Mouse (Mus musculus) forebrain, postnatal 0 days (tissue): Measurements from ENCODE around the gene Ccdc14. TPM values are rescaled to one million over a fixed set of nuclear protein-coding genes. Genes with fewer than 3 reads are reported as not detected.

Experiments
- ATAC-seq: fragments of 200-750 bp; cut with Nextera tagmentation; 2 replicates; pipeline ENCODE4 v1.8.0; 2017; ENCODE audit warnings: mild to moderate bottlenecking, moderate library complexity
- DNase-seq: peaks from one replicate; pipeline ENCODE4 v3.0.0-alpha.2; 2015
- H3K27ac ChIP-seq: fragments of 300-500 bp; sonication (generic); 2 replicates; pipeline ENCODE4 v1.5.1; 2014; ENCODE audit warnings: low read depth, mild to moderate bottlenecking, antibody characterized with exemption, low read length, moderate library complexity, mixed read lengths
- H3K27me3 ChIP-seq: fragments of 300-500 bp; sonication (generic); 2 replicates; pipeline ENCODE4 v1.6.1; 2014; ENCODE audit warnings: mild to moderate bottlenecking, low read length, mixed read lengths; ENCODE audit not compliant: insufficient read depth
- H3K36me3 ChIP-seq: fragments of 300-500 bp; sonication (generic); 2 replicates; pipeline ENCODE4 v1.6.1; 2014; ENCODE audit warnings: mild to moderate bottlenecking, moderate library complexity; ENCODE audit not compliant: insufficient read depth
- H3K4me1 ChIP-seq: fragments of 300-500 bp; sonication (generic); 2 replicates; pipeline ENCODE4 v1.6.1; 2014; ENCODE audit warnings: antibody characterized with exemption; ENCODE audit not compliant: insufficient read depth
- H3K4me2 ChIP-seq: fragments of 300-500 bp; sonication (generic); 2 replicates; pipeline ENCODE4 v1.6.1; 2014; ENCODE audit warnings: low read depth, mild to moderate bottlenecking, moderate library complexity
- H3K4me3 ChIP-seq: fragments of 300-500 bp; sonication (generic); 2 replicates; pipeline ENCODE4 v1.5.1; 2014; ENCODE audit warnings: low read depth, low read length, mixed read lengths
- H3K9ac ChIP-seq: fragments of 300-500 bp; sonication (generic); 2 replicates; pipeline ENCODE4 v1.6.1; 2014; ENCODE audit warnings: mild to moderate bottlenecking
- H3K9me3 ChIP-seq: fragments of 300-500 bp; sonication (generic); 2 replicates; pipeline ENCODE4 v1.6.1; 2016; ENCODE audit warnings: low read length
- CTCF ChIP-seq: sonication (generic); IDR thresholded peaks from 2 replicates; pipeline ENCODE4 v1.5.1; 2016; ENCODE audit warnings: antibody characterized with exemption, control low read depth, low read depth
- WGBS: fragments of 180-500 bp; shearing (Covaris S2); extraction: QIAGEN DNeasy Blood & Tissue Kit; methylation state at CpG from one replicate; pipeline ENCODE4 v1.1.7; 2014; 5-methylcytosine and 5-hydroxymethylcytosine counted together
- polyA plus RNA-seq: library from polyadenylated mRNA; unstranded; fragments of >200 nt; fragmentation: Nextera tagmentation; extraction: Ambion mirVana; gene quantifications from 2 replicates; pipeline ENCODE4 v1.2.1, GENCODE M21; 2015
- total RNA-seq: library from RNA; depleted of rRNA; stranded (reverse); fragments of >200 nt; gene quantifications from 2 replicates; pipeline ENCODE4 v1.2.3, GENCODE M21; 2014; rRNA removed

Ccdc14 gene
- total and polyA plus RNA-seq, 2 experiments from 2014 or later = 2.2 to 5.1 TPM

GRCm38 (mm10) chr16:34763959-34764591 lies 73.7 kb downstream of the Ccdc14 start:
- Histone ChIP-seq H3K4me3 (no peak overlapping the region), H3K4me2 (no peak overlapping the region), H3K9me3 (no peaks in the 10 kb centered on the region), H3K36me3 (no peaks in the 10 kb centered on the region), H3K4me1 (no peaks in the 10 kb centered on the region), H3K27me3 (no peaks in the 10 kb centered on the region), H3K9ac (no peak overlapping the region), H3K27ac (no peak overlapping the region)
- DNase-seq (no peak), ATAC-seq (no peak)
- 79% methylated on average over 9 of the region's 9 CpGs for WGBS
- TF ChIP-seq CTCF = no peak

GRCm38 (mm10) chr16:34765666-34766065 lies 75.2 kb downstream of the Ccdc14 start:
- H3K4me2 ChIP-seq = no peak overlapping the region
- no peaks in the 10 kb centered on the region for H3K9me3 ChIP-seq
- no peak overlapping the region for H3K9ac ChIP-seq
- WGBS = 88% methylated on average over 1 of the region's 1 CpGs
- H3K27me3 ChIP-seq = no peaks in the 10 kb centered on the region
- no peak overlapping the region for H3K4me3 ChIP-seq
- no peak for TF ChIP-seq CTCF
- no peak overlapping the region for H3K27ac ChIP-seq
- H3K4me1 ChIP-seq = no peaks in the 10 kb centered on the region
- ATAC-seq = no peak
- no peak for DNase-seq
- H3K36me3 ChIP-seq = no peaks in the 10 kb centered on the region

GRCm38 (mm10) chr16:34766193-34766592 lies 75.8 kb downstream of the Ccdc14 start:
- WGBS = 84% methylated on average over 1 of the region's 1 CpGs
- H3K4me3 ChIP-seq = no peak overlapping the region
- no peak for DNase-seq
- no peak for ATAC-seq
- no peaks in the 10 kb centered on the region for H3K27me3 ChIP-seq
- no peak overlapping the region for H3K27ac ChIP-seq
- TF ChIP-seq CTCF = no peak
- no peaks in the 10 kb centered on the region for H3K9me3 ChIP-seq
- no peaks in the 10 kb centered on the region for H3K4me1 ChIP-seq
- H3K36me3 ChIP-seq = no peaks in the 10 kb centered on the region
- no peak overlapping the region for H3K4me2 ChIP-seq
- no peak overlapping the region for H3K9ac ChIP-seq

GRCm38 (mm10) chr16:34767443-34767842 lies 77.0 kb downstream of the Ccdc14 start:
- H3K36me3 ChIP-seq = no peaks in the 10 kb centered on the region
- no peaks in the 10 kb centered on the region for H3K4me1 ChIP-seq
- WGBS = 99% methylated on average over 2 of the region's 2 CpGs
- ATAC-seq (no peak), DNase-seq (no peak)
- H3K9ac ChIP-seq = no peak overlapping the region
- H3K27me3 ChIP-seq = no peaks in the 10 kb centered on the region
- H3K27ac ChIP-seq = no peak overlapping the region
- H3K4me3 ChIP-seq = no peak overlapping the region
- H3K4me2 ChIP-seq = no peak overlapping the region
- H3K9me3 ChIP-seq = no peaks in the 10 kb centered on the region
- no peak for TF ChIP-seq CTCF

- DNase-seq (no peak), ATAC-seq (no peak)
- no peak for TF ChIP-seq CTCF
- Histone ChIP-seq H3K4me1 (no peaks in the 10 kb centered on the region), H3K4me3 (no peak overlapping the region), H3K27me3 (no peaks in the 10 kb centered on the region), H3K9ac (no peak overlapping the region), H3K4me2 (no peak overlapping the region), H3K36me3 (no peaks in the 10 kb centered on the region), H3K27ac (no peak overlapping the region), H3K9me3 (no peaks in the 10 kb centered on the region)
- 35% methylated on average over 4 of the region's 4 CpGs for WGBS
Measured at GRCm38 (mm10) chr16:34768436-34768835, 78.0 kb downstream of the Ccdc14 start.

GRCm38 (mm10) chr16:34770127-34770526 lies 79.7 kb downstream of the Ccdc14 start:
- H3K9ac ChIP-seq = no peak overlapping the region
- no peaks in the 10 kb centered on the region for H3K4me1 ChIP-seq
- H3K4me3 ChIP-seq = no peak overlapping the region
- no peak for TF ChIP-seq CTCF
- no peak overlapping the region for H3K4me2 ChIP-seq
- no peaks in the 10 kb centered on the region for H3K27me3 ChIP-seq
- H3K9me3 ChIP-seq = no peaks in the 10 kb centered on the region
- no peak for ATAC-seq
- 88% methylated on average over 4 of the region's 4 CpGs for WGBS
- H3K36me3 ChIP-seq = no peaks in the 10 kb centered on the region
- no peak overlapping the region for H3K27ac ChIP-seq
- no peak for DNase-seq

GRCm38 (mm10) chr16:34772445-34773032 lies 82.1 kb downstream of the Ccdc14 start:
- no peaks in the 10 kb centered on the region for H3K9me3 ChIP-seq
- no peak for TF ChIP-seq CTCF
- H3K27ac ChIP-seq = no peak overlapping the region
- no peak overlapping the region for H3K4me3 ChIP-seq
- peak; percentile 66 for ATAC-seq
- 9% methylated on average over 4 of the region's 4 CpGs for WGBS
- peak; percentile 48 for DNase-seq
- H3K27me3 ChIP-seq = no peaks in the 10 kb centered on the region
- no peaks in the 10 kb centered on the region for H3K4me1 ChIP-seq
- no peaks in the 10 kb centered on the region for H3K36me3 ChIP-seq
- no peak overlapping the region for H3K9ac ChIP-seq
- H3K4me2 ChIP-seq = no peak overlapping the region

Other genes starting within 250 kb of the Ccdc14 start
- gene Kalrn, start 117.1 kb upstream of the Ccdc14 start, total RNA-seq = 134 and 148 TPM in 2 replicates
- 16.4 and 23.6 TPM in 2 replicates for gene Kalrn, start 117.1 kb upstream of the Ccdc14 start, polyA plus RNA-seq
- gene Ropn1, start 40.7 kb upstream of the Ccdc14 start, total RNA-seq = not detected in 2 replicates
- not detected in 2 replicates for gene Ropn1, start 40.7 kb upstream of the Ccdc14 start, polyA plus RNA-seq
- 5.1 and 11.2 TPM in 2 replicates for gene Mylk, start 54.6 kb downstream of the Ccdc14 start, total RNA-seq
- 2.1 and 2.9 TPM in 2 replicates for gene Mylk, start 54.6 kb downstream of the Ccdc14 start, polyA plus RNA-seq